Mouse (Mus musculus) lung, adult 2 months (tissue): ENCODE results near the gene Traf3ip3.

Experiments
- CTCF ChIP-seq: fragments of 200-500 bp; IDR thresholded peaks from 2 replicates; pipeline ENCODE4 v1.5.1; 2011; ENCODE audit warnings: mild to moderate bottlenecking, low read length, control low read depth; ENCODE audit not compliant: insufficient read depth
- POLR2A ChIP-seq: fragments of 200-500 bp; IDR thresholded peaks from 2 replicates; pipeline ENCODE4 v1.6.1; 2011; ENCODE audit warnings: low read depth, mild to moderate bottlenecking, control low read depth, low read length, borderline replicate concordance; ENCODE audit errors: extremely low read depth

DNA sequence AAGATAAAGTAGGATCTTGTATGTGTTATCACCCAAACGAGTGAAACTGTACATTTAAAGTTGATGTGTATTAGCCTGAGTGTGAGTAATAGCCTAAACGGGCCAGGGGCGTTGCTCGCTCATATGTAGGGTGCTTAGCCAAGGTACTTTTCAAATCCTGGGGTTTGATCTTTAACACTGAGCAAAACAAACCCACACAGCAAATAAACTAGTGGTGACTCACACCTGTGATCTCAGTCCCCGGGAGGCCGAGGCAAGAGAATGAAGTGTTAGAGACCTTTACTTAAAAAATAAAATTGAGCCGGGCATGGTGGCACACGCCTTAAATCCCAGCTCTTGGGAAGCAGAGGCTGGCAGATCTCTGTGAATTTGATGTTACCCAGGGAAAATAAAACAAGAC is 70.7 kb downstream of the Traf3ip3 start:
- no peak for TF ChIP-seq POLR2A
- TF ChIP-seq CTCF, result no peak
